Mouse (Mus musculus) liver, embryonic 14.5 days (tissue): ENCODE data around the gene Slc41a3.

Experiments
- CTCF ChIP-seq: IDR thresholded peaks from 2 replicates; pipeline ENCODE4 v1.5.1; 2016; ENCODE audit warnings: antibody characterized with exemption, low read depth, control low read depth
- EP300 ChIP-seq: IDR thresholded peaks from 2 replicates; pipeline ENCODE4 v1.6.1; 2016; ENCODE audit warnings: antibody characterized with exemption, low read depth

DNA sequence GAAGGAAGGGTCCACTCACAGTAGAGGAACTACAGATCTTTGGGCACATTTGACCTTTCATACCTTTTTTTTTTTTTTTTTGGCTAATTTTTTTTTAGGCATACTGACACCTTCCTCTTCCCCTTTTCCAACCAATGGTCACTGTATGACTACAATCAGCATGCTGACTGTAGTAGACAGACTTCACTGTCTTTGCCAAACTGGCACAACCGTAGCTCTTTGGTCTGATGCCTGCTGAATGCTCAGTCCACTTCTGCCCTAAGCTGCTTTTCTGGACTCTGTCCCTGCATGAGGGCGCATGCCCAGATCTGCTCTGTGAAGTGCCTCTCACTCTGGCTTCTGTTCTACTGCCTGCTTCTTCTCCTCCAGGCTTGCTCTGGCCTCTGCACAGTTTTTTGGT, 6.9 kb upstream of the Slc41a3 start:
- TF ChIP-seq CTCF (no peak), EP300 (no peak)
